Mouse (Mus musculus) myocyte (in vitro differentiated cells): Measurements from ENCODE around the gene Nudt15. TPM values are rescaled to one million over a fixed set of nuclear protein-coding genes. Genes with fewer than 3 reads are reported as not detected.

Experiments used
- H3K27me3 ChIP-seq: one replicate; pipeline ENCODE4 v1.6.1; 2011; ENCODE audit not compliant: control insufficient read depth, insufficient read depth, insufficient read length
- H3K36me3 ChIP-seq: one replicate; pipeline ENCODE4 v1.6.1; 2011; ENCODE audit not compliant: control insufficient read depth, insufficient read depth
- H3K4me2 ChIP-seq: one replicate; pipeline ENCODE4 v1.6.1; 2011; ENCODE audit warnings: low read depth, control low read depth
- H3K4me3 ChIP-seq: one replicate; pipeline ENCODE4 v1.5.1; 2011; ENCODE audit warnings: mild to moderate bottlenecking, control low read depth, moderate library complexity
- H3K79me2 ChIP-seq: one replicate; pipeline ENCODE4 v1.6.1; 2011; ENCODE audit not compliant: control insufficient read depth, insufficient read depth
- H3ac ChIP-seq: one replicate; pipeline ENCODE4 v1.6.1; 2011; ENCODE audit not compliant: control insufficient read depth, insufficient read length
- CEBPB ChIP-seq: IDR thresholded peaks from 2 replicates; pipeline ENCODE4 v1.6.1; 2011; ENCODE audit warnings: mild to moderate bottlenecking, moderate library complexity; ENCODE audit not compliant: poor library complexity, insufficient read depth, severe bottlenecking
- E2F4 ChIP-seq: IDR thresholded peaks from one replicate; pipeline ENCODE4 v1.6.1; 2011; ENCODE audit warnings: mild to moderate bottlenecking, control low read depth, moderate library complexity; ENCODE audit not compliant: insufficient read depth
- MAX ChIP-seq: IDR thresholded peaks from one replicate; pipeline ENCODE4 v1.6.1; 2011; ENCODE audit warnings: low read depth, mild to moderate bottlenecking, control low read depth
- MYOD1 ChIP-seq, 3 experiments: IDR thresholded peaks; one replicate each; pipeline ENCODE4 v1.6.1; 2011; ENCODE audit warnings: control low read depth in 2 of 3, low read depth in 2 of 3, mild to moderate bottlenecking in 2 of 3, moderate library complexity in 1 of 3; ENCODE audit not compliant: insufficient read length in 2 of 3, control insufficient read depth in 1 of 3
- MYOG ChIP-seq, 3 experiments: IDR thresholded peaks; one replicate each; pipeline ENCODE4 v1.6.1; 2011; ENCODE audit warnings: control low read depth in 2 of 3, low read depth in 2 of 3, mild to moderate bottlenecking in 2 of 3; ENCODE audit not compliant: insufficient read length in 2 of 3, control insufficient read depth in 1 of 3, insufficient read depth in 1 of 3
- POLR2A ChIP-seq: IDR thresholded peaks from one replicate; pipeline ENCODE4 v1.6.1; 2011; ENCODE audit warnings: low read depth, mild to moderate bottlenecking, control low read depth, moderate library complexity; ENCODE audit not compliant: insufficient read length
- POLR2AphosphoS2 ChIP-seq: IDR thresholded peaks from one replicate; pipeline ENCODE4 v1.6.1; 2011; ENCODE audit warnings: low read depth, control low read depth; ENCODE audit not compliant: insufficient read length
- REST ChIP-seq: IDR thresholded peaks from one replicate; pipeline ENCODE4 v1.6.1; 2011; ENCODE audit warnings: mild to moderate bottlenecking, control low read depth, moderate library complexity; ENCODE audit not compliant: insufficient read depth, insufficient read length
- SRF ChIP-seq: IDR thresholded peaks from one replicate; pipeline ENCODE4 v1.6.1; 2011; ENCODE audit warnings: low read depth; ENCODE audit not compliant: control insufficient read depth, insufficient read length
- TCF12 ChIP-seq: IDR thresholded peaks from one replicate; pipeline ENCODE4 v1.6.1; 2011; ENCODE audit warnings: mild to moderate bottlenecking, control low read depth; ENCODE audit not compliant: poor library complexity, insufficient read depth, severe bottlenecking
- TCF3 ChIP-seq: IDR thresholded peaks from one replicate; pipeline ENCODE4 v1.6.1; 2011; ENCODE audit warnings: low read depth, control low read depth; ENCODE audit not compliant: insufficient read length
- USF1 ChIP-seq: IDR thresholded peaks from one replicate; pipeline ENCODE4 v1.6.1; 2011; ENCODE audit warnings: low read depth, mild to moderate bottlenecking, control low read depth, moderate library complexity
- polyA plus RNA-seq: library from polyadenylated mRNA; unstranded; fragments of >200 nt; fragmentation: generic; extraction: Trizol; gene quantifications from one replicate; pipeline ENCODE4 v1.2.1, GENCODE M21; 2012; ENCODE audit warnings: missing spikeins

The Nudt15 gene
- polyA plus RNA-seq, 1 experiment: 2.0 TPM

DNA sequence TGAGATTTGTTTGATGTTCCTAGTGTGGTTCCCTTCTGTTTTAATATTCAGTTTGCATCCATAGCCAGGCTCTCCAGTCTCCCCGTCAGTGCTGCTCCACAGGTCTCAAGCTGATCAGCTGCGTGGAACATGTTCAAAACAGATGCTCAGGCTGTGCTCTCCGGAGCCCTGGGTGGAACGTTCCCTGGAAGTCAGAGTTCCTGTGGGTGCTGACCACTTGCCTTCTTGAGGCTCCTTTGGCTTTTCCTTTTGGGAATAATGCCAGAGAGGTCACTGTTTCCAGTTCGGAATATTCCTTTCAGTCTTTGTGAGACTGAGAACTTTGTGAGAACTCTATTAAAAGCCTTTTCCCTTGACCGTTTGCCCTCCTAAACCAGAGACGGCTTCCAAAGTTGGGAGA is 72.5 kb downstream of the Nudt15 start:
- H3K4me3 ChIP-seq: no peak overlapping the region
- no peak for TF ChIP-seq E2F4
- TF ChIP-seq POLR2AphosphoS2: no peak
- TF ChIP-seq TCF3: no peak
- TF ChIP-seq MAX: no peak
- TF ChIP-seq SRF: no peak
- no peak for TF ChIP-seq USF1
- TF ChIP-seq CEBPB: no peak

DNA sequence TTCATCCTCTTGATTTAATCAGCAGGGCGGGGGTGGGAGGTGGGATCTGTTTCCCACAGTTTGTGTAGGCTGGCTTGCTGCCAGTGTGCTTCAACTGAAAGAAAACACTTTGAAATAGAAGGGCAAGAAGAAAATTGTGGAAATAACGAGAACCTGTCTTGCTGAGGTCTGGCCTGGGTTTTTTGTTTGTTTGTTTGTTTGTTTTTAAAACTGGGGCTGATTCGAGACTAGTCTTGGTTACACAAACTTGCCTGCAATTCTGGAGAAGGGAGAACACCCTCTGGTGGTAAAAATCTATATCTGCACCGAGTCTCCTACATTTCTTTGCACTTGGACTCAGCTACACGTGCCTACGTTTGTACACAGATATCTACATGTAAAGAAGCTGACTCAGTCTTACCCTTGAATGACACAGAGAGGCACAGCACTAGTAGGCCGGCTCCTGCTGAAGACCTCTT is 73.4 kb downstream of the Nudt15 start:
- TF ChIP-seq E2F4 (no peak), CEBPB (no peak), USF1 (peak; percentile 7)
- H3K79me2 ChIP-seq: no peaks in the 10 kb centered on the region
- no peak overlapping the region for H3K4me3 ChIP-seq
- H3K4me2 ChIP-seq: peak overlapping the region; percentile 56
- H3K36me3 ChIP-seq: no peaks in the 10 kb centered on the region
- H3ac ChIP-seq: no peak overlapping the region
- no peaks in the 10 kb centered on the region for H3K27me3 ChIP-seq

More for the DNA sequence above, 72.5 kb downstream of the Nudt15 start:
- Histone ChIP-seq H3K27me3 (no peaks in the 10 kb centered on the region), H3K4me2 (no peak overlapping the region), H3K79me2 (no peaks in the 10 kb centered on the region), H3ac (no peak overlapping the region), H3K36me3 (no peaks in the 10 kb centered on the region)

- peak overlapping the region; percentile 56 for H3K4me2 ChIP-seq
- H3K36me3 ChIP-seq: no peaks in the 10 kb centered on the region
Observed at GRCm38 (mm10) chr14:73473670-73474460, 74.2 kb downstream of the Nudt15 start.

GRCm38 (mm10) chr14:73472205-73472604 is 75.8 kb downstream of the Nudt15 start:
- H3K4me3 ChIP-seq: no peak overlapping the region
- H3ac ChIP-seq: no peak overlapping the region
- H3K27me3 ChIP-seq: no peaks in the 10 kb centered on the region
- no peak for TF ChIP-seq MYOG (IDR thresholded peaks at IDR 0.05; ENCODE audit: control insufficient read depth in 1 of 3, insufficient read depth in 1 of 3, insufficient read length in 2 of 3, low read depth in 2 of 3)
- TF ChIP-seq USF1: no peak
- no peak for TF ChIP-seq POLR2AphosphoS2
- no peak for TF ChIP-seq MAX
- TF ChIP-seq TCF3: no peak
- no peak for TF ChIP-seq CEBPB
- no peak for TF ChIP-seq E2F4
- no peak for TF ChIP-seq POLR2A
- H3K4me2 ChIP-seq: no peak overlapping the region
- no peaks in the 10 kb centered on the region for H3K79me2 ChIP-seq
- no peaks in the 10 kb centered on the region for H3K36me3 ChIP-seq

More at GRCm38 (mm10) chr14:73473670-73474460, 74.2 kb downstream of the Nudt15 start:
- TF ChIP-seq E2F4 (no peak), TCF3 (no peak), POLR2AphosphoS2 (no peak), MYOG (IDR thresholded peaks at IDR 0.05; ENCODE audit: control insufficient read depth in 1 of 3, insufficient read depth in 1 of 3, insufficient read length in 2 of 3, low read depth in 2 of 3) (no peak), USF1 (no peak), POLR2A (no peak), MAX (no peak), TCF12 (no peak), MYOD1 (IDR thresholded peaks at IDR 0.05; ENCODE audit: control insufficient read depth in 1 of 3, insufficient read length in 2 of 3, low read depth in 2 of 3) (no peak), REST (no peak), CEBPB (no peak), SRF (no peak)
- H3K4me3 ChIP-seq: no peak overlapping the region
- no peak overlapping the region for H3ac ChIP-seq
- no peaks in the 10 kb centered on the region for H3K79me2 ChIP-seq
- H3K27me3 ChIP-seq: no peaks in the 10 kb centered on the region

DNA sequence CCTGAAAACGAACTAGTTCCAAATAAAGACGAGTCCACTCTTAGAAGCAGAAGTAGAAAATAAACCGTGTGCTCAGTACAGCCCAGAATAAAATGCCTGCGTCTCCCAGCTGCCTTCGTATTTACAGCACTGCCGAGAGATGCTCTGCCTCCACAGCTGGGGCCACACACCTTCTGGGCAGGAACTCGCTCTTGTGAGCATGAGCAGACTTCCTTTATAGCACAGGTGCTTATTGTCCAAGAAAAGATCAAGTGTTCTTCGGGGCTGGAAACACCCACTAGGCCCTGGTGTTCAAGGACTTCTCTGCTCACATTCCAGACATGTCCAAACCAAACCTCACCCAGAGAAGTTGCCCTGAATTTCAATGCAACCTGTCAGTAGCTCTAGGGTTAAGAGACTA is 77.4 kb downstream of the Nudt15 start:
- Histone ChIP-seq H3K4me3 (no peak overlapping the region), H3K79me2 (no peaks in the 10 kb centered on the region), H3ac (no peak overlapping the region), H3K27me3 (no peaks in the 10 kb centered on the region), H3K36me3 (no peaks in the 10 kb centered on the region), H3K4me2 (no peak overlapping the region)
- no peak for TF ChIP-seq TCF12
